Mouse (Mus musculus): ENCODE results near the gene Aldh16a1.

- no peak for TF ChIP-seq CTCF (IDR thresholded peaks at IDR 0.05; ENCODE audit: borderline replicate concordance, control insufficient read depth, extremely low read depth, insufficient read depth, low read length, poor library complexity)
- TF ChIP-seq POLR2A (IDR thresholded peaks at IDR 0.05; ENCODE audit: control insufficient read depth, extremely low read depth, insufficient read depth, low read length, poor library complexity) = no peak
Measured at GRCm38 (mm10) chr7:45169495-45169894, 15.1 kb upstream of the Aldh16a1 start.
